Mouse (Mus musculus) bone marrow, adult 2 months (tissue): ENCODE data around the gene Nin.

Source experiments
- CTCF ChIP-seq: fragments of 200-500 bp; IDR thresholded peaks from 2 replicates; pipeline ENCODE4 v1.5.1; 2011; ENCODE audit warnings: low read length, control low read depth; ENCODE audit not compliant: control insufficient read depth, insufficient read depth
- POLR2A ChIP-seq: fragments of 200-500 bp; IDR thresholded peaks from 2 replicates; pipeline ENCODE4 v1.6.1; 2011; ENCODE audit warnings: low read depth, mild to moderate bottlenecking, control low read depth, low read length, borderline replicate concordance; ENCODE audit not compliant: control insufficient read depth

- no peak for TF ChIP-seq CTCF
- no peak for TF ChIP-seq POLR2A
Measured at GRCm38 (mm10) chr12:69985546-69985945, 128.0 kb downstream of the Nin start.
